Mouse (Mus musculus): ENCODE measurements around the gene Vmn1r239-ps.
"Not testable (repeated sequence)": the region's sequence is repeated elsewhere in the genome, so short reads cannot be mapped to it uniquely, and the experiment has no call there.

The Vmn1r239-ps gene

DNA sequence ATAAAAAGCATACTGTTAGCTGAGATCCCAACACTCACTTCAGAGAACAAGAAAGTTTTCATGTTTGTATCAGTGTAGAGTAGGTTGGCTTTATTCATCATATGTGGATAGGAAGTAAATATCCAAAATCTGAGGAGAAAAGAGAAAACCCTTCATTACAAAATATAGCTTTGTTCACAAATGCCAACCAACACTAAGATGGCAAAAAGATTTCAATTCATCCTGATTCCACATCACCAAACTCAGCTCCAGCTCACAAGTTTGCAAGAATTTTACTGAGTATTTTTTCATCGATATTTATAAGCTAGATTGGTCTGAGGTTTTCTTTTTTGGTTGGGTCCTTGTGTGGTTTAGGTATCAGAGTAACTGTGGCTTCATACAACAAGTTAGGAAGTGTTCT, at the start of gene Vmn1r239-ps:
Gene Vmn1r239-ps, minus strand, starts transcription at position 101 of the 400 bp plus-strand sequence.
- DNase-seq (ENCODE audit: low spot score in 2 of 2) = not testable (repeated sequence)

- DNase-seq (ENCODE audit: low spot score in 2 of 2) = no peak
Observed at GRCm38 (mm10) chrX:147489551-147489950, 36.0 kb upstream of the Vmn1r239-ps start.

GRCm38 (mm10) chrX:147443386-147443785, 10.1 kb downstream of the Vmn1r239-ps start:
- no peak for DNase-seq (ENCODE audit: low spot score in 2 of 2)

DNA sequence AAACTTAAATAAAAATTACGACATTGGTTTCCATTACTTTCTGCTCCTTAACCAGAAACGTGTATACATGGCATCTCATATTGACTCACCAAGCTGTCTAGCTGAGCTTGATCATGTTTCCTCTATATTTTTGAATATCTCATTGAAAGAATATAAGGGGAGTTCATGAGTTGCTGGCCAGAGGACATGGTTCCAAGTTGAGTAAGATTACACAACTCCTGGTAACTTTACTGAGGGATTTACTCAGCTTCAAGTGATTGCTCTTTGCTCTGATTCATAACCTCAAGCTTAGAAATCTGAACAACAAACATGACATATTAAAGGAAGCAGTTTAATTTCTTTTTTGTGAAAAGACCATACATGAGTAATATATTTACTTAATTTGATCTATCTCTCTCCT, 18.1 kb downstream of the Vmn1r239-ps start:
- no peak for DNase-seq (ENCODE audit: low spot score in 2 of 2)

- no peak for DNase-seq (ENCODE audit: low spot score in 2 of 2)
Observed at GRCm38 (mm10) chrX:147429753-147430152, 23.8 kb downstream of the Vmn1r239-ps start.

- no peak for DNase-seq (ENCODE audit: low spot score in 2 of 2)
Observed at GRCm38 (mm10) chrX:147429129-147429528, 24.4 kb downstream of the Vmn1r239-ps start, which contains the start of gene Il13ra2. Gene Il13ra2 (minus strand): TSS chrX:147429192.

Data from right cerebral cortex, postnatal 36 days (tissue).